Mouse (Mus musculus) yolk sac, embryonic 10.5 days (tissue): ENCODE measurements around the gene Pllp.

Experiments
- DNase-seq: peaks from one replicate; pipeline ENCODE4 v3.0.0-alpha.2; 2017; ENCODE audit warnings: low spot score

The Pllp gene

DNA sequence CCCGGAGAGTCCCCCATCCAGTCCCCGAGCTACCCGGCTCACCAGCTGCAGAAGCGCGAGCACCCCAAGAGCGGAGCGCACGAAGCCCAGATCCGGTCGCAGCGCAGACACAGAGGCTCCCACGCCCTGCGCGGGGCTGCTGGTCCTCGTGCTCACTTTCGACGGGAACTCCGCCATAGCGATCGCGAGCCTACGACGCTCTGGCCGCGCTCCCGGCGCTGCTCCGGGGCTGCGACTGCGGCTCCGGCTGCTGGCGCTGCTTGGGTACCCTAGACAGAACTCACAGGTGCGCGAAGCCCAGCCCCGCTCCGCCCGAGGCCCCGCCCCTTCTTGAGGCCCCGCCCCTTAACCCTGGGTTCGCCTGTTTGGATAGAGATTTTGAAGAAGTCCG, at the start of gene Pllp:
Gene Pllp, minus strand, starts transcription at position 285 of the 391 bp plus-strand sequence.
- DNase-seq, result peak; percentile 81

DNA sequence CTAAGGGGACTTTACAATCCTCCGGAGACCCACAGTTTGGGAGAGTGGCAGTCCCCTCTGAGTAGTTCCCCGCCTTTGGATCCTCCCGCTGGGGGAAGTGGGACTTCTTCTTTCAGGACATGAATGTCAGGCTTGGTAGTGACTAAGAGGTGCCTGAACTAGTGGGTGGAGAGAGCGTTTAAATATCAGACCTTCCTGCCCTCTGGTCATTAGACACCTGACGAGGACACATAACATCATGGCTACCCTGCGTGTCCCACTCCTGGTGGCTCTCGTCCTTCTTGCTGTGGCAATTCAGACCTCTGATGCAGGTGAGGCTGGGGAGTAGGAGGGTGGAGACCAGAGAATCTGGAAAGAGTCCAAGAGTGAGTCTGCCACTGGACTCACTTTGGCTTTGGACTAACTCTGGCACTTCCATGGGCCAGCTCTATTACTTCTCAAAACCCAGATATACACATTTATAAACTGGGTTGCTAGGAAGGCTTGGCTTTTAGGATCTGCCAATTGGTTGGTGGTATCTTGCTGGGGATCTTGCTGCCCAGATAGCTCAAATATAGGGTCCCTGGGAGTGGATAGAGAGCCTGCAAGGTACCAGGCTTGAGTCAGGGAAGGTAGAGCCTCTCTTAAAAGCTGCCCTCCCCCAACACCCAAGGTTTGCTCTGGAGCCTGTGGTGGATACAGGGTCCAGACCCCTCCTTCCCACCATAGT, 49.6 kb upstream of the Pllp start, which contains the start of gene Ccl22:
Gene Ccl22, plus strand, starts transcription at position 115 of the 709 bp plus-strand sequence.
- DNase-seq, result no peak

DNA sequence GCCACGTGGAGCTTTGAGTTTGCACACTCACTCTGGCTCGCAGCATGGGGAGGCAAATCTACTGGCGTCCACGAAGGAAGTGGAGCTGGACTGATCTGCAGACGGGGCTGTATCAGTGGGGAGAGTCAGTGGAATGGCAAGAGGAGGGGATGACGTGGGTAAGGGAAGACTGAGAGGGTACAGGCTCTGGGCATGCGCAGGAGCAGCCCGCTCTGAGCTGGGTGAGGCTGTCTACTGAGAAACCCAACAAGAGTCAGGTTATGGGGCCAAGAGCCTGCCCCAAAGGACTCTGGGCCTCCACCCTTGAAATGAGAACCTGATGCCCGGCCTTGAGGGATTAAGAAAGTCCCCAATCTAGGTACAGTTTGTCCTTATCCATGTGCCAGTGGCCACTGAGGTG, 48.9 kb upstream of the Pllp start:
- no peak for DNase-seq

DNA sequence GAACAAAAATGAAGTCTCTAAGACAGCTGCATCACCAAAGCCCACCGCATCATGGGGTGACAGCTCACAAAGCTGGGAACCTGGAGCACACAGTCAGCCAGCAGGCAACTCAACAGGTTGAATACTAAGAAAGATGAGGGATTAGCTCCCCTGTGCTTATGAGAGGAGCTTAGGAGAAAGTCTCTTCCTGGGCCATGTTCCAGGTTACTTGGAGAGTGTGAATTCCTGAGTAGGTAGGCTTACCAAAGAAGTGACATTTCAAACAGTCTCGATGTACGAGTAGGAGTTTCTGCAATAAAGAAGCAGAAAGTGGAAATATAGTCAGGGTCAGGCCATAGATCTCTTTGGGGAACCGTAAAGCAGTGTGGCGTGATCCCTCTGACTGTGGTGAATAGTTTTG, 48.4 kb upstream of the Pllp start:
- no peak for DNase-seq

DNA sequence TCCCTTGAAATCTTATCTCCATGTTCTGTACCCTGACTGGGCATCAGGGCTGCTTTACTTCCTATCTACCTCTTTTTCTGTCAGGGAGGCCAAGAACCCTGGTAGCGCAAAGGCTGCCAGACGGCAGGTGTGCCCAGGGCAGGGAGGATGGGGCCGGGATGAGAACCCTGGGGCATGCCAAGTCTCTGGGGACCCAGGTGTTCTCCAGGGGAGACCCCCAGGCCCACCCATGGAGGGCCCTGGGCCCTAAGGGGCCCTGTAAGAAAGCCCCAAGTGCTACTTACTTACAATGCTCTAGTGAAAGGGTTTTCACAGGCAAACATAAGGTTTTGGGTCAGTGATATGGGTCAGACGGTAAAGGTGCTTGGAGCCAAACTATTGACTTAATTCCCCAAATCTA, 45.6 kb upstream of the Pllp start:
- no peak for DNase-seq

DNA sequence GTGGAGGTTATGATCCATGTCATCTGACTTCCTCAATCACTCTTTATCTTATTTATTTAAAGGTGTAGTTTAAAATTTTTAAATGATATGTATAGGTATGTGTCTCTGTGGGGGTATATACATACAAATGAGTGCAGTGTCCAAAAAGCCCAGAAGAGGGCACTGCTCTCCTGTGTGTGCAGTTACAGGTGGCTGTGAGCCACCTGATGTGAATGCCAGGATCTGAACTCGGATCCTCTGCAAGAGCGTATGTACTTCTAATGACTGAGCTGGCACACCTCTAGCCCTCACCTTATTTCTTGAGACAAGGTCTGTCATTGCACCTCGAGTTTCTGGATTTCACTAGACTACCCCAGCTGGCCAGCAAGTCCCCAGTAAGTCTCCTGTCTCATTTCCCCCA, 44.5 kb upstream of the Pllp start:
- DNase-seq, result no peak

- no peak for DNase-seq
These were observed 43.8 kb upstream of the Pllp start for GRCm38 (mm10) chr8:94739829-94740228.

- no peak for DNase-seq
These were observed 39.5 kb upstream of the Pllp start for GRCm38 (mm10) chr8:94735426-94736094.

DNA sequence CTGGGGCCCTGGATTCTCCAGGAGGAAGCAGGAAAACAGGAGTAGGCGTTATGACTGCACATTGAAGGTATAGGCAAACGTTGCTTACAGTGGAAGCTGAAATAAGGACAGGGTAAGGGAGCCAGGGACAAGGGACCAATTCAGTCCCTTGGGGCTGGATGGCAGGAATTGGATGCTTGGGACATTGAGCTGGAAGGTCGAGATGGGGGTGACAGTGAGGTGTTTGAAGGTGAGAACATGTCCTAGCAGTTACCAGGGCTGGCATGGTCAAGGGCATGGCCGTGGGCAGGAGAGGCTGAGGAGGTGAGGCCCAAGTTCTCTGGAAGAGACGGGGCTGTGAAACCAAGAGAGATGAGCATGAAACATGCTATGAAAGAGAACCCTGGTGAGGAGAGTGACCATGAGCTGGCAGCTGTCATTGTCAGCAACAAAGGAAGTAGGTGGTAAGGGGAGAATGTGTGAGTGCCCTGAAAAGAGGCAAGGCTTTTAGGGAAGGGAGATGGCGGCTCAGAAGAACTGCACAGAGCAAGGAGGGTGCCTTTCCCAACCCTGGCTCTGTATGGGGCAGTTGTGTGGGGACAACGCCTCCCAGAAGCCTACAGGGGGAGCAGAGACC, 38.8 kb upstream of the Pllp start:
- DNase-seq, result no peak

DNA sequence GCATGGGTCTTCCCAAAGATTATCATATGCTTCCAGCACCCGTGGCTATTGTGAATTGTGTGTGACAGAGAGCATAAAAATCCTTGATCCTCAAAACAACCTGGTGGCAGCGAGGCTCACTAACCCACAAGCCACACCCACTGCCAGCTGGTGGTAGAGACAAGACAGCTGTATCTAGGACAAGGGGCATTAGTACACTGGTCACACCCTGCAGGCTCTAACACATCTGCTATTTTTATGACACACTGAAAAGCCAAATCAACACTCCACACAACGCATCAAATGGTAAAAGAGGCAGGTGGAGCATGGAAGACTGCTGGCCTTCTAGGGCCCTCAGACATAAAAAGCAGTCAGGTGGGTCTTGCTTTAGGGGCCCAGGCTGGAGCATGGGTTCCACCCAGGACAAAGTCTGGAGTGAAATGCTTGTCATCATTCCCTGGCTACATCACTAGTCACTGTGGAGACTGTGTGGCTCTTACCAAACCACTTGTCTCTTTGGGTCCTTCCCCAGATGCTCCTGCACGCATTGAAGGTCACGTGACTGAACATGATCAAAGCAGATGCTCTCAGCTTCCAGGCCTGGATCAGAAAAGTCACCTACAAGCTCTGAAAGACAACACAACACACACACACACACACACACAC, 37.9 kb upstream of the Pllp start:
- no peak for DNase-seq

- DNase-seq, result no peak
These were observed 33.2 kb upstream of the Pllp start for GRCm38 (mm10) chr8:94729301-94729700.

- DNase-seq, result no peak
These were observed 29.9 kb upstream of the Pllp start for GRCm38 (mm10) chr8:94725998-94726397.

DNA sequence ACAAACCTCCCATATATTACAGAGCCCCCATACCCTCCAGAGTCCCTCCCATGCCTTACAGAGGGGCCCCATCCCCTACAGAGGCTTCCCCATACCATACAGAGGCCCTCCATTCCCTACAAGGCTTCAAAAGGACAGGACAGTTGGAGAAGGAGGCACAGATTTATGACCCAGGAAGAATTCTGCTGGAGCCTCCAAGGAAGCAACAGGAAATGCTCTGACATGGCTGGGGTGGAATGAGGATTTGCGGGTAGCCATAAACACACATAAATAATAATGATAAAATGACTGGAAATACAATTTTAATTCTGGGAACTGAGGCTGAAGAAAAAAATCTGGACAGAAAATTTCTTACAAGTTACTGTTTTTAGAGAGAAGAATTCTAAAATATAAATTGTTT, 20.8 kb upstream of the Pllp start:
- DNase-seq, result no peak

- no peak for DNase-seq
These were observed 19.8 kb upstream of the Pllp start for GRCm38 (mm10) chr8:94715871-94716270.

DNA sequence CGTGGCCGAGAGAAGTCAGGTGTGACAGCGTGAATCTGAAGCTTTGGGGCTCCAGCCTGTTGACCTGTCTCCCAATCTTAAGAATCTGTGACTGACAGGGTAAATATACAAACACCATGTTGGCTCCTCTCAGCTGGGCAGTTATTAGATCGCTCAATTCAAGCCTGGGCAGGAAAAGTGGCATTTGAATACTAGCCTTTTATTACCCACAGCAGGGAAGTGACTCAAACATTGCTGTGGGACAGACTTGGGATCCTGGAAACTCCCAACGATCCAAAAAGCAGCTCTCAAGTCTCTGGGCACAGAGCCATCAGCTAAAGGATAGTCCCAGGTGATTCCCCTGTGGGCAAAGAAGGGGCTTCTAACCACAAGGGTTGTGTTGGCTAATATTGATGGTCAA, 18.5 kb upstream of the Pllp start:
- DNase-seq, result no peak

DNA sequence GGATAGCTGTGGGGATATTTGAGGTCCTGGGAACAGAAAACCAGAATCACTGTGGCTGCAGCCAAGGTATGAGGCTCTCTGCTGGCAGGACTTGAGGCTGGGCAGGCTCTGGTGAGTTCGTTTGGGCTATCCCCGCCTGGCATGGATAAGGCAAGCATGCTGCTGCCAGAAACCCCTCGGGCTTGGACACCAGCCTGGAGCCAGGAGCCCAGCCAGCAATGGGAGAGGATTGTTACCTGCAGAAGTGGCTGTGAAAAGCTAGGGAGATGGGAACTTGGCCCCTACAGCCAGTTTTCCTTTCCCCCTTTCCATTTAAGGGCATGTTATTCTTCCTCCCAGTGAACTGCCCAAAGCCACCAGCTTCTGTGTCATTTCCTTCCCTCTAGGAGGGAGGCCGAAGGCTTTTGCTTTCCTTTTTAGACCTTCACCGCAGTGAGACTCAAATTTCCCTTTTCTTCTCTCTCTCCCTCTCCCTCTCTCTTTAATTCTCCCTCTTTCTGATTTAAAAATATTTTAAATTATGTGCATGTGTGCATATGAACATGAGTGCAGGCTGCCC, 15.2 kb upstream of the Pllp start:
- DNase-seq, result no peak

DNA sequence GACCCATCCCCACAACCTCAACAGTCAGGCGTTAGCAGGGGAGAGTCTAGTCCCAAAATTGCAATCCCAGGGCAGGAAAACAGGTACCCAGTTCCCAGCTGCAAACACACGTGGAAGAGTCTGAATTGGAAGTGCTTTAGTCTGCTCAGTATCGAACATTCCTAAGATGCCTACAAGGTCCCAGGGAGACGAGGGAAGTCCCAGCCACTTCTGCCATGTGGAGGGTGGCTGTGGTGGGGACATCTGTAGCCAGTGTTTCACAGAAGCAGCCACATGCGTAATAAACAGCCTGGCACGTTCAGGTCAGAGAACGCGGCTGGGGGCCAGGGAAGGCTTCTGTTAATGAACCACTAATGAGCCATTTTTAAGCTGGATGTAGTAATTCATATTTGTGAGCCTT, 14.3 kb upstream of the Pllp start:
- DNase-seq, result no peak

- no peak for DNase-seq
These were observed 10.8 kb upstream of the Pllp start for GRCm38 (mm10) chr8:94706732-94707395.

- DNase-seq, result no peak
These were observed 9.6 kb upstream of the Pllp start for GRCm38 (mm10) chr8:94705581-94706245.

DNA sequence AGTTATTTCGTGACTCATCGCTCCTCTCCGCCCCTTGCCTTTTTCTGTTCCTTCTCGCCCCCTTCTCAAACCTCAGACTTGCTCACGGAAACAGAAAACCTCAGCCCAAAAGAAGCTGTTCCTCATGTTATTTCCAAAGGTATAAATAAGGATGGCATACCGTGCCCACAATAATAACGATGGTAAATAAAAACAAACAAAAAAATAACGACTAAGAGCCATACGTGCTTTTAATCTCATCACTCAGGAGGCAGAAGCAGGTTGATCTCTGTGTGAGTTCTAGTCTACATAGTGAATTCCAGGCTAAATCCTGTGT, 8.5 kb upstream of the Pllp start:
- DNase-seq, result no peak

- peak; percentile 97 for DNase-seq
These were observed 8.0 kb upstream of the Pllp start for GRCm38 (mm10) chr8:94703972-94704668.
